Mouse (Mus musculus) mesoderm, embryonic 11.5 days (tissue): ENCODE measurements around the gene Nrxn3.

Experiments
- DNase-seq: peaks from one replicate; pipeline ENCODE4 v3.0.0-alpha.2; 2012; ENCODE audit warnings: low read depth, low spot score

Nrxn3 gene

GRCm38 (mm10) chr12:89041429-89042107 is 318.9 kb downstream of the Nrxn3 start:
- peak; percentile 63 for DNase-seq

- peak; percentile 87 for DNase-seq
Observed at GRCm38 (mm10) chr12:89049279-89049678, 326.6 kb downstream of the Nrxn3 start.

DNA sequence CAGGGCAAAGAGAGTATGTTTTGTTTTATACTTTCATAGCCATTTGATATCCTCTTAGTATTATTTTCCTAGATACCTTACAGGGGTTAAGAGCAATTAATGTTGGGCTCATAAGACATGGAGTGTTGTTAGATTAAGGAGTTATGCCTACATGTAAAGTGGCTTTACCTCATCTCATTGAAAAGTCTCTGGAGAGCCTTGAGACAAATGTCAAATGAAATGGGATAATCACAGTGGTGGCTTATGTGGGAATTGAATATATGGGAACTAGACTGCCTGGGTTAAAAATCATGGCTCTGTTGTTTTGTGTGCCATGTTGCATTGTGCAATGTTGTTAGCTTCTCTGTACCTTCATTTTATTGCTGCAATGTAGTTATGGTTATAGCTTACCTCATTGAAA is 327.0 kb downstream of the Nrxn3 start:
- no peak for DNase-seq

- no peak for DNase-seq
Observed at GRCm38 (mm10) chr12:89072436-89072835, 349.8 kb downstream of the Nrxn3 start.

- DNase-seq = no peak
Observed at GRCm38 (mm10) chr12:89073167-89073743, 350.6 kb downstream of the Nrxn3 start.

- DNase-seq = no peak
Observed at GRCm38 (mm10) chr12:89074551-89075295, 352.0 kb downstream of the Nrxn3 start.

DNA sequence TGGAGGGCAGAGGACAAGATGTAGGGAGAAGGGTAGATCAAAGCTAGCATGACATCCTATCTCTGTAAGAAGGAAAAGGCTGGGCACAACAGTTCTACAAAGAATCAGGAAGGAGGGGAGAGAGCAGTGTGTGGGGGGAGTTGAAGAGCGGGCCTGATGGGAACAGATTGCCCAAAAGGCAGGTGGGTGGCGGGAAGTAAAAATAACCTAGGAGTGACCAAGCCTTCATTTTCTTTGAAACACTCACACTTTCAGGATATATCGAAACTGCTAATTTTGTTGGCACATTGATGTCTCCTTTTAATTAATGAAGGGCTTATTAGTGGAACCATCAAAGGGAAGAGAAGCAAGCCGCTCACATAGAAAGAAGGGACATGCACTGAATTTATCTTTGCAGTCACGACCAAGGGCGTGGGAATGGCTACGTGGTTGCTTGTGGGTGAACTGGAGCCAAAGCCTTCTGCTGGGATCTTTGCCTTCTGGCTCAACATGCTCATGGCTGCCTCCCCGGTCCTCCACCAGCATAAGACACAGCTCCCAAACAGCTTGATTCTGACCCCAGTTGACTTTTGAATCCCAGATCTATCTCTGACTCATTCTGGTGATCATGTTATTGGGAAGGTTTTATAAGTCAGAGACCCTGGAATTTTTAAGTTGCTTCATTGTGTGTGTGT is 371.3 kb downstream of the Nrxn3 start:
- DNase-seq = no peak

DNA sequence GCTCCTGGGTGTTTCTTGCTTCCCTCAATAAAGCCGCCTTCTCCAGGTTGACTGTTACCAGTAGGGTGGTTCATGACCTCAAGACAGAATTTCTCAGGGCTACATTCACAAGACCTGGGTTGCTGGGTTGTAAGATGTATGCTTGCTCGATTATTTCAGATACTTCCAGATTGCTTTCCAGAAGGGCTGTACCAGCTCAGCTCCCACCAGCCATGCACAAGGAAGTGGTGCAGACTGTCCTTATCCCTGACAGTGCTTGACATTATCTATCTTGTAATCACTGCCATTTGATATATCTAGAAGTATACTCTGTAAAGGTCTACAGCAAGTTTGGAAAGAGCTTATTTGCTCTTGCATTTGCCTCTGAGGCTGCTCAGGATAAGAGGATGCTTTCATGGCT is 374.9 kb downstream of the Nrxn3 start:
- DNase-seq = no peak

- DNase-seq = peak; percentile 78
Observed at GRCm38 (mm10) chr12:89106029-89106733, 383.5 kb downstream of the Nrxn3 start.

DNA sequence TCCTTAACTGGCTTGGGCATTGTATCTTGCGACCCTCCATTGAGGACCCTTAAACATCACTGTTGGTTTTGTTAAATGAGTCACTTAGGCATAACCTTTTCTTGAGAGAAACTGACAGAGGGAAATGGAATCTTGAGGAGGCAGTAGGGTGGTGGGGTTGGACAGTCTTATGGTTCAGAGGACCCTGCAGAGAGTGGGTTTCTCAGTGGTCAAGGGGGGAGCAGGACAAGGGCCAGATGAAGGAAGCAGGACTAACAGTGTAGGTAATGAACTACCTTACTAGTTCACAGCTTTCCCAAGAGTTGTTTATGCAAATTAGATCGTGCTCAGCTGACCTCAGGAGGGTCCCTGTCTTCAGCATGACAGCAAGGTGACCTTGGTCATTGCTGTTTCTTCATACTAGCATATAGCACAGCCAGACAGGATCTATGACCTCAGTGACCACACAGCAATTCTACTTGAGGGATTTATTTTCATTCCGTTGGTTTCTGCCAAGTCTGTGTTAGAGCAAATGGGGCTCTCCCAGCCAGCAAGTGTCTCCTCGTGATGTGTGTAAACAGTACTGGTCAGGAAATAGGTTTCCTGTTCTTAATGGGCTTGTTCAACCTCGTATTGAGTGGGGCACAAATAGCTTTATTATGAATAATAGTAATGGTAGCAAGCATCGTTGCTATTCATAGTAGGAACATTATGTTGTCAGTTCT is 384.4 kb downstream of the Nrxn3 start:
- DNase-seq = no peak

- no peak for DNase-seq
Observed at GRCm38 (mm10) chr12:89109779-89110335, 387.2 kb downstream of the Nrxn3 start.

DNA sequence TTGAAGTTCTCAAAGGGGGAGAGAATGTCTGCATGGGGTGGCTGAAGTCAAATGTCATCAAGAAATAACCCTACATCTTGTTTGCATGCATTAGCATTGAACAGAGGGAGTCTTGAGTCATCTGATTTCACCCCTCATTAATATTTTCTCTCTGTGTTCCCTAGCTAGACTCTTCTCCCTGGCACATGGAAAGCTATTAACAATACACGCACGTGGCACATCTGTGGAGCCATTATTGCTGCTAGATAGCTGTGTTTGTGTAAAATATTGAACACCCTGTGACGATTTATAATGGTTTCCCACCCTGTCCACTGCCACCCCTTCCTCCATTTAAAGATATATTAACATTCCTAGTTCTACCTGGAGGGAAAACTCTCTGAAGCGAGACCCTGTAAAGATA is 405.9 kb downstream of the Nrxn3 start:
- no peak for DNase-seq

DNA sequence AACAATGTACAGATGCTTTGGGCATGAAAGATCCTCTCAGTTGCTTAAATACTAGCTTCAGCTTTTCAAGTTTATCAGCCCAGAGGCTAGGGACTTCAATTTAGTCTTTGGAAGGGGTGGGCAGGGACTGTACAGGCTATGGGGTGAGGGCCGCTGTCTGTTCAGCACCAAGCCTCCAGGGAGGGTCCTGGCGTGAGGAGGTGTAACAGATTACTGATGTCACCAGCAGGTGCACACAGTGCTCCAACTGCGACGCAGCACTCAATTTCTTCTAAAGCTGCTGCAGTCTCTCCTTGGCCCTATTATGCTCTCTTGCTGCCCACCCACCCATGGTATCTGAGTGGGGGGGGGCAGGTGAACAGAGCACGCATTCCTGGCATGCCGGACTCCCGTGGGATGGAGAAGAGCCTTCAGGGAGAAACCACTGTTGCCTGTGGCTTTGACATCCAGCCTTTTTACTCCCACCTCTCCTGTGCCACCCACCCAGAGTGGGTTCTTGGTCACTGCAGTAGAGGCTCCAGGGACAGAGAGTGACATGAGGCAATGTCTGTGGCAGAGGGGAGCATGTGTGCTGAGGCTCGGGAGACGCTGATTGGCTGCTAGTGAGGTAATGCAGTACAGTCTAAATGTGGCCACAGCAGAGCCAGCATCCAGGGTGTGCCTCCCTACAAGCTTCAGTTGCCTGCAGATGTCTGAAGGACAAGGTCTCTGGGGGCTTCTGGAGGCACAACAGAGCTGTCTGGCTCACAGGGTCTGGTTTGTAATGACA is 406.6 kb downstream of the Nrxn3 start:
- no peak for DNase-seq

GRCm38 (mm10) chr12:89134333-89134732 is 411.7 kb downstream of the Nrxn3 start:
- peak; percentile 35 for DNase-seq

GRCm38 (mm10) chr12:89134774-89135307 is 412.2 kb downstream of the Nrxn3 start:
- DNase-seq = no peak

DNA sequence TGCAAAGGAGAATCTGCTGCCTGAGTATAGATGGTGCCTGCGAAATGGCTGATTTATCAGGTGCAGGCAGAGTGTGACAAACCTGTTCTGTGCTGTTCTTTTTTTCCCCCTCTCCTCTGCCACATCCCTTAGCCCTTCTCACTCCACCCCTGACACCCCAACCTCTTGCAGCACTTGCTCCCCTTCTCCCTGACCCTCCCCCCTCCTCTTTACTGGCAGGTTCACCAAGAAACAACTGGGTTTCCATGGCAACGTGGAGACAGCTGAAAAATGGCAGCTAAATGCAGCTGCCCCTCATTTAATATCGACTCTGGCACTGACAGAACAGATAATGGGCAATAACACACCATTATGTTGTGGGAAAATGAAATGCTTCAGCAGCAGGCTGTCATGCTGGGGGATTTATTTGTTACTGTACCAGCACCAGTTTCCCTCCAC is 426.3 kb downstream of the Nrxn3 start:
- peak; percentile 83 for DNase-seq

DNA sequence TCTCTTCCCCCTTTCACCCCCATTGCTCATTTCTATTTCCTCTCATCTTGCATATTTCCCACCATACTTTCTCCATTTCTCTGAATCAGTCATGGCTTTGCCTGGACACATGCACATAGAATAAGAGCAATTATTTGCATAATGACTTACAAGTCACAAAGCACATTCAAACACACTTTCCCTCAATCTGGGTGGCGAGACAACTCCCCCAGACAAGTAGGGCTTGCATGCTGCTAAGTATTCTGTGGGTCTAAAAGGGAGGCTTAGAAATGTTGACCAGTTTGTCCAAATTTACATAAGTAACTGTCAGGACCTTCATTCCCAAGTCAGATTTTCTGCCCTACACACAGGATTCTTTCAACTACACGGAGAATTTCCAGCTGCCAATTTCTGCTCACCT is 426.8 kb downstream of the Nrxn3 start:
- DNase-seq = no peak

DNA sequence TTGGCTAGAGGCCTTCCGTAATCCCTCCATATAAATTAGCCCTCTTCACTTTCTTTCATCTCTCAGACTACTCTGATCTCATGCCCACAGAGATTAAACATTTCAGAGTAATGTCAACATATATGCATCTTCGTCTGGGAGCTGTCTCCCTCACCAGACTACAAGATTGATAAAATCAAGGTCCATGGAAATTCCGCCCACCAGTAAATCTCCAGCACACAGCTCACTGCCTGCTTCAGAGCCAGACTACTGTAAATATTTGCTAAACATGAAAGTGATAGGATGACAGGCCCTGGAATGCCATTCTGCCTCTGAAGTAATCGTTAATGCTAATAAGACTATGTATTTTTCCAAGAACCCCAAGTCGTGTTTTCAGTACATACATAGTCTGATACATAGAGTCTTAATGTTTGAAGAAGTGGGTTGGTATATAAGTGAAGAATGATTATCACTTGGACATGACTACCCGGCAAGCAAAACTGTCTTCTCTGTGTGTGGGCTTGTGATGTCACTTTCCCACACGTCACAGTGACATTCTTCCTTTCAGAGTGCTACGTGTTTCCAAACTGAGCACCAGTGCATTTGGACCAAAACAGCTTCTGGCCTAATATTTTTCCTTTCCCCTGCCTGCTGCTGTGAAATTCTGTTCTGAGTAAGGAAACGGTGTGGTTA is 433.5 kb downstream of the Nrxn3 start:
- no peak for DNase-seq

DNA sequence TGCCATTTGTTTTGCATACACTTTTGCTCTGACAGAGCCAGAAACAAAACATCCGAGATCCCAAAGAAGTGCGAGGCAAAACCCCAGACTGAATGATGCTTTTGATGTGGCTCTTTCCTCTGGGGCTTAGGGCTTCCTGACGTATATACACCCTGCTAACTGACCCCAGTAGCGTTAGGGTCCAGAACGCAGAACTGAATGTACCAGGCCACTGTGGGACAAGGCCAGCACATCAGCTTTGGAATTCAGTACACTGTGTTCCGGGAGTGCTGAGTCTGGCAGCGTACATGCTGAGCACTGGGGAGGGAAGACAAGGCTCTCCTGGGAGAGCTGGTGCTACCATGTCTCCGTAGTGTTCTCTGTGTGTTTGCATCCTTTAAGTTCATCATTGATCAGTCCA is 436.7 kb downstream of the Nrxn3 start:
- DNase-seq = no peak
